Mouse (Mus musculus): Measurements from ENCODE around the gene Suclg2.
"Not testable (repeated sequence)": the region's sequence is repeated elsewhere in the genome, so short reads cannot be mapped to it uniquely, and the experiment has no call there.

The Suclg2 gene

DNA sequence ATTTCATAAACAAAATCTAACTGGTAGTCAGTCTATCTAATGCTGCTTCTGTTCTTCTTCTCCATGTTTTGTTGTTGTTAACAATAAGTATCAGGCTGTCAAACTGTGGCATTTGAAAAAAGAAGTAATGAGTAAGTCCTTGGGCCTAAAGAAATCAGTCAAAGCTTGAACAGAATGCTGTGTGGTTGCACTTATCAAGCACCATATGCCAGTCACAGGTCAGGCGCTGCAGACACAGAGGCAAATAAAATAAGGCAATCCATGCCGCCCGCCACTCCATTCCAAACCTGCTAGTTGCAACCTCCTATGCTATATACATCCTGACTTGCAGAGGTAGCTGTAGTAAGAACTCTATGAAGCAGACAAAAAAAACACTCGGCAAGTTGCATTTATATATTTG is 100.2 kb downstream of the Suclg2 start:
- no peak for DNase-seq

DNA sequence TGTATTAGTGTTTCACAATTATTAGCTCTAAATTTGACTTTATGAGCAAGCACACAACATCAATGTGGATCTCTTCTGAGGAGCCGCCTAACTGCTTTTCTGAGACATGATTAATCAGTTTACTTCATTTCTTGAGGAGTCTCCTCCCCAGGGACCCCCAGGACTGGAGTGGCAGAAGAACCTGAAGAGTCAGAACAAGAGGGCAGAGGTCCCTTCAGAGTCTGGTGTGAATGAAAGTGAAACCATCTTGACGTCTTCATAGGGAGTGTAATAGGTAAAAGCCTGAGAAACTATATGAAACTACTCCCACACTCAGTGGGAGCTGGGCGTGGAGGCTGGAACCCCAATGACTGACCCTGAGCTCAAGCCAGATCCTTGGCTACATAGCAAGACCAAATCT is 105.4 kb downstream of the Suclg2 start:
- no peak for DNase-seq

DNA sequence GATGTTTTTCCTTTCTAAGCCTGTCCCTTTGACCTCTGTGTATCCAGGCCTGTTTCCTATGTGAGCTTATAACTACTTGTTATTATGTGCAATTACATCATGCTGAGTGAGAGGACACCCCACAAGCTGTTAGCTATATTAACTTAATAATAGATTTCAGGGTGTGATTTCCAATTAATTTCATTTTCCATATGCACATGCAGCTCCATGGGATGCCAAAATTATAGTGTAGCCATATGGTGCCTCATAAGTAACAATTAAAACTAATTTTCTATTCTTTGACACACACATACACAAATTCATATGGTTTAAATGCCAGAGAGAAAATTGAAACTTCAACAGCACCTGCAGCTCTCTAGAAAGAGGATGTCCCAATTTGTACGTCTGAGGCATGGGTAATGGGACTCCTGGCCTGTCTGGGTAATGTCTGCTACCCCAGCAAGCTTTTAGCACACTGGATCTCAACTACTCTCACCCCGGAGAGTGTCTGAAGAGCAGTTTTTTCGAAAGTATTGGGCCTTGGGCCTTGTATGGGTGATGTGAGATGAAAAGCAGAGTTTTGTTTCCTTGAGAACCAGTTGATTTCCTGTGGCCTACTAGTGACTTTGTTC is 106.1 kb downstream of the Suclg2 start:
- DNase-seq = no peak

DNA sequence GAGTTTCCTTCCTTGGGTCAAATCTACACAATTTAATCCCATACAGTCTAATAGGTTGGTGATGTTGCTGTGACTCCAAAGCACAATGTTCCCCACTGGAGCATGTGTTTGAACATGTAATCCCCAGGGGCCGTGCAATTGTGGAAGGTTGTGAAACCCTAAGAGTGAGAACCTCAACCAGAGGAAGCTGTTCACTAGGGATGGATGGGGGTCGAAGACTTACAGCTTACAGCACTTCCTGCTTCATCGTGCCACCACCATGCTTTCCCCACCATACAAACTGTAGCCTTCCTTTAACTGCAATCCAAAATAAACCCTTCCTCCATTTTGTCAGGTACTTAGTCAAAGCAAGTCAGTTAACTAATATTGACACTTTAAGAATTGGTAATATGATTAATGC is 107.5 kb downstream of the Suclg2 start:
- no peak for DNase-seq

DNA sequence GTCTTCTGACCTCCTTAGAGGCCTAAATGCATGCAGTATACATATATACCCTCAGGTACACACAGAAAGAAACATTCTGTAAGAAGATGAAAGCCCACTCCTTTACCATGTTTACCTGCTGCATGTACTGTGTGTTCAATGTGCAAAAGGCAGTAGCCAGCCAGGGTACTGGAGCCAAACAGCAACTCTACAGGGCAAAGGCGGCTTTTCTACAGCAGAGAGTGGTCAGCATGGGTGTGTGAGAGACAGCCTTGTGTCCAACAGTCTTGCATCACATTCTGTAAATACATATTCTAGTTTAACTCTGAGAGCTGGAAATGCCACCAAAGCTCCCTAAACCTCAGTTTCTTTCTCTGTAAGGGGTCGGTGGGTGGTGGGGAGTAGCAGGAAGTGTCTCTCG is 110.5 kb downstream of the Suclg2 start:
- DNase-seq = no peak

DNA sequence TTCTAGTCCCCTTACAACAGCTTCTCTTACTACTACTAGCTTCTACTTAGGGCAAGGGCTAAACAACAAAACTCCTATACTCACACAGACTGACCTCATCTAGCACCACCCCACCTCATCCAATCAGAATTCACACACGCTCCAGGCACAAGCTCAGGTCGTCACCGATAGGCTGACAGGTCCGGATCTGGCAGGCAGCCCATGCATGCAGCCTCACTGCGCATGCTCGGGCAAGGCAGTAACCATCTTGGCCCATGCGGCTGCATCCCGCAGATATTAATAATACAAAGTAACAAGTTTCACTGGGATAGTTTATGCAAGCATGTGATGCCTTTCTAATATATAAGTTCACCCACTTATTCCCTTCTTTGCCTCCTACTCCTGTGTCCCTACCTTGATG is 117.9 kb downstream of the Suclg2 start:
- DNase-seq = not testable (repeated sequence)

DNA sequence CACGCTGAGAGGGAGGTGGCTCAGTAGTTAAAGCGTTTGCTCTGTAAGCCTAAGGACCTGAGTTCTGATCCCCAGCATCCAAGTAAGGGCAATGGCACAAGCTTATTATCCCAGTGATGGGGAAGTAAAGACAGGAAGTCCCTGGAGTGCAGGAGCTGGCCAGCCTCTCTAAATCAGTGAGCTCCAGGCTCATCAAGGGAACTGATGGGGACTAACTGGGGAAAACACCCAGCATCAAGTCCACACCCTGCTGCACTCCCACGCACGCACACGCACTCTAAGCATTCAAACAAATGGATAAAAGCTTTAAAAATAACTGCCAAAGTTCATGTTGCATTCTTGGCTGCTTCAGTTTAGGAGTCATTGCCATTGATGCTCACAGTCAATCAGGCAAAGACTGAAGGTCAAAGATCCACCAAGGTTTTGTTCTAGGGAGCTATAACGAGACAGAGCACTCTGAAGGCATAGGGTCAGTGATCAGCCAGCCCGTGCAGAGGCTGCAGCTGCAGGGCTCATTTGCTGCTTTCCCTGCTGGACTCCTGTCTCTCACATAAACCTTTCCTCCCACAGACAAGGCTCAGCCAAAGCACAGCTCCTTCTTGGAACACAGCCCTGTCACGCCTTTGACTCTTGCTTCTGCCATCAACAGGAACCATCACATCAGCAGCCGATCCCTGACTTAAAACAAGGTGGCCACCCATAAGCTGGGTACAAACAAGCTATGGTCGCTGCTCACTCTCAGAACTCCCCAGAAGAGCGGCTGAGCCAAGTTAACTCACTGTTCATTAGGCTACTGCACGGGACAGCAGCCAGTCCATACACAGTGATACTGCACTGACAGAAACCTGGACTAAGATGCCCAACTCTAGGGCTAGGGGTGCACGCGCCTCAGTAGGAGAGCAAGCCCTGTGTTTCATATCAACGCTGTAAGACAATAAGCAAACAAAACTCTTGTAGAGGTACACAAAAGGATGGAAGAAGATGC is 121.5 kb downstream of the Suclg2 start:
- peak; percentile 41 for DNase-seq

DNA sequence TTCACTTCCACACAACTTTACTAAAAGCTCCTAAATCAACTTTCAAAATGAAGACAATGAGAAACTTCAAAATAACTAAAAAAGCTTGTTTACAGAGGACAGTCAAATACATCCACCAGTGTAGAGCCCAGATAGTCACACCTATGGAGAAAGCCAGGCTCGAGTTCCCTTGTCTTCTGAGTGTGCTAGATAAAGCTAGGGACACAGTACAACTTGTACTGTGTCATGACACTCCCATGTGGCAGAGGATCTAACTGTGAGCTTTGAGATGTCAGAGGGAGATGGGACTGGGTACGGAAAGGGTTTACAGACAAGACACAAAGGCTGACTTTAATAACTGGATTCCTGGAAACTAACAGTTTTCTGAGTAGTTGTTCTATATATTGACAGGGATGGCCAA is 122.7 kb downstream of the Suclg2 start:
- DNase-seq = no peak

DNA sequence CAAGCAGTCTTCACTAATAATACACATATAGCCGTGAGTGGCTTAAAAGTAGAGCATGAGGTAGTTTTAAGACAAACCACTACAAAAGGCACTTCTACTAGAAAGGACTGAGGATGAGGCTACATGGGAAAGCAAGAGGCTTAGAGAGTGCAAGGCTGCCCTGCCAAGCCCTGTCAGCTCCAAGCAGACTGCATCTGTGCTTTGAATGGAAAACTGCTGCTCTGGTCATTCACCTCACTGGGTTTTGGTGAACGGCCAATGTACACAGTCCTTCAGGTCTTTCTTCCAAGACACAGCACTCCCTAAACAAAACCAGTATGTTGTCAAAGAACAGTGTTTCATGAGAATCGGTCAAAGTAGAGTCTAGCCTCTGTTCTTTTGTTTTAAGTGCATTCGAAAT is 124.4 kb downstream of the Suclg2 start:
- peak; percentile 30 for DNase-seq

DNA sequence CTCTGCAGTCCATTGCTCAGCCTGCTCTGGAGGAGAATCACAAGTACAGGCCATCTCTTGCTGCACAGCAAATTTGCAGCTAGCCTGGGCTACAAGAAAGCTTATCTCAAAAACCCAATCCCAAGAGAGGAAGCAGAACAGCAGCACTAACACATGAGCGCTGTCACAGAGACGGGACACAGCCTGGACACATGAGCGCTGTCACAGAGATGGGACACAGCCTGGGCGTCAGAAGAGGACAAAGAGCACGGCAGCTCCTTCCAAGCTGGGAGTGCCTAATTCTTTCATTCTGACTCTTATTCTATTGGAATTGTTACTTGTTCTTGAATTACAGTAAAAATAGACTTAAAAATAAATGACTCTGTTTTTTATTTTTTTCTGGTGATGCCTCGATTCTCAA is 126.2 kb downstream of the Suclg2 start:
- DNase-seq = no peak

DNA sequence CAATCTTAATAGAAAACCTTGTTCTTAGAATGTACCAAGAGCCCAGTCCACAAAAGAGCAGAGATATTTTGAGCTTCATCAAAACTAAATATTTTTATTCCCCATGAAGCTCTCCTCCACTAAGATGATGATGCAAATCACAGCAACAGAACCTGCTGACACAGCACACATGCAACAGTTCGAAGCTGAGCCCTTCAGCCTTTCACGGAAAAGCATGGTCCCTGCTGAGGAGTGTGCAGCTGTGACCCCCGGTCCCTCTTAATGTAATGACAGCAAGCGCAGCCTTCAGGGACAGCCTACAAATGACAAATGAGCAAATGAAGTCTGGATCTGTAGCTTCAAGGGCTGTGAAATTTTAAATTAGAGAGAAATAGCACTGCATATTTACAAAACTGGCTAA is 128.1 kb downstream of the Suclg2 start:
- no peak for DNase-seq

DNA sequence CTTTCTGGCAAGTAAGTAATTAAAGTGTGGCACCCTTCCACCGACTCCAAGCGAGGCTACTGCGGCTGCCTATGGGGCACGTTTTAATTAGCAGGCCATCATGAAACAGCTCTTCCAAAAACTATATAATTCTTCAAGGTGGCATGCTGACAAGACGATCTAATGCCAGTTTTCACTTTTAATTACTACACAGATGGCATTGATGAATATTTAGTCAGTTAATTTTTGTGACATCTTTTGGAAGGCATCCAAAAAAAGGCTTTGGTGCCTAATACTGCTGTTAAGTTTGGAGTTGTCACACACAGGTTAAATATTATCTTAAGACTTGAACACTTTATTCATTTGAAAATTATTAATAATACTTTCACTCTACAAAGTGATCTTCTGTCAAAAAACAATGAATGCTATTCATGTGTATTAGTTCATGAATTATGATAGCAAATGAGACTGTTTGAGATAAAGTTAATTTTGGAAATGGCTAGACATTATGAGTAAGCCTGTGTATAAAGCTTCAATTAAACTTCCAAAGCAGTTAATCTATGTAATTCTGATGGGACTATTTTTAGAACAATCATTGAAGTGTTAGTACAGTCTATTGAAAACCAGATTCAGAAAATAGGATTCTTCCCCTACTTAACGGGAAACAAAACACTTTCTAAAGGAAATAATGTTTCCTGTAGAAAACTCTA is 131.3 kb downstream of the Suclg2 start:
- no peak for DNase-seq

DNA sequence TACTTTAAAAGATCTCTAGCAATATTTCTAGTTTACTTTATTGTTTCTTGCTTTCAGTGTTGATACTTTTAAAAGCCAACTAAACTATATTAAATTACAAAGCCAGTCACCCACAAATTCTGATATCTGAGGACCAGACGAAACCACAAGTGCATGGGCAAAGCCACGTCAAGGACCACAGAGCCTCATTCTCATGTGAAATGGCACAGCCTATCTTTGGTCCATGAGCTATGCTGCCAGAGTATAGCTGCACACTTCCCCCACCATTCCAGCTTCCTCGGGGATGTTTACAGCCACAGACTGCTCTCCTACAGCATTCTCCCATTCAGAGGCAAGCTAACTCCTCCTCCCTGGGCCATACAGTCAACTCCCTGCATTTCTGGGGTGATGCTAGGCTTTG is 136.7 kb downstream of the Suclg2 start:
- no peak for DNase-seq

DNA sequence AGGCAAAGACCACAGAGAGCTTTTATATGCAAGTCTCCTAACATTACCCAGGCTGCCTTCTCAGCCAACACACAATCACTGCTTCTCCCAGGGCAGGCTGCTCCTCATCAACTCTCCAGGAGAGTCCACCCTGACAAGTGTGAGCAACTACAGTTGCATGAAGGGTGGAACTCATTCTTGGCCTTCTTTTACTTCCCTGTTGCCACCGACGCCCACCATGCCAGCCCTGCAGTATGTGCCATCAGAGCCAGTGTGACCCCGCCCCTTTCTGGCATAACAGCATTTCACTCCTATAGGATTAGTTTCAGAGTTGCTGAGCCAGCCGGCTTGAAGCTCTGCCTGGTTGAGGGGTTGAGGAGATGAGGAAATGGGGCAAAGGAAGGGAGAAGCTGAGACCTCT is 138.8 kb downstream of the Suclg2 start:
- no peak for DNase-seq

DNA sequence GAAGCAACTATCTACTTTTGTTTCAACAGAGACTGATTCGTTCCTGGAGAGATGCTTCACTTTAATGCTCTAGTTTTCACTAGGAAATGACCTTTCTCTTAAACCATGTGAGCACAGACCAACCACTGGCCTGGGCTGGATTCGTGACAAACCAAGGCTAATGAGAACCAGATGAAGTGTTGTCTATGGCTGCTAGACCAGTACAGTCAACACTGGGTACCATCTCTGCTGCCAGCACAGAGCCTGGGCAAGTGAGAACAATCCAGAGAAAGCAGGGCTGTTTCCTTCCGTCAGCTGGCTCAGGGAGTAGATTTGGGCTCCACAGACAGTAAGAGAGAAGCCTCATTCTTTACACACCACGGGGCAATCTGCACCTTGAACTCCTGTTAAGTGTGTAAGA is 143.1 kb downstream of the Suclg2 start:
- no peak for DNase-seq

DNA sequence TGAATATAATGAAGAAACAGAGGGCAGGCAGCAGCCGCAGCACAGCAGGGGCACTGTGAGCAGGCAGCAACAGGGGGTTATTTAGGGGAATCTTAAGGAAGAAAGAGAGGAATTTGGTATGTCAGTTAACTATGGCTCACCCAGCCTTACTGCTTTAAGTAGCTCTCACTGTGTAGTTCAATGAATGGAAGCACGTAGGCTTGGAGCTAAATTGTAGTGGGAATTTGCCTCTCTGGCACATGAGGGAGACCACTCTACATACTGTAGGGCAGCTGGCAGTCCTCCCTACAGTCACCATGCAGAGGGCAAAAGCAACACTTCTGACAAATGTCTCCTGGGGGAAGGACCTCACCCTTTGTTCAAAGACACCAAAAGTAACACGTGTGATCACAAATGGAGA is 143.7 kb downstream of the Suclg2 start:
- DNase-seq = no peak

DNA sequence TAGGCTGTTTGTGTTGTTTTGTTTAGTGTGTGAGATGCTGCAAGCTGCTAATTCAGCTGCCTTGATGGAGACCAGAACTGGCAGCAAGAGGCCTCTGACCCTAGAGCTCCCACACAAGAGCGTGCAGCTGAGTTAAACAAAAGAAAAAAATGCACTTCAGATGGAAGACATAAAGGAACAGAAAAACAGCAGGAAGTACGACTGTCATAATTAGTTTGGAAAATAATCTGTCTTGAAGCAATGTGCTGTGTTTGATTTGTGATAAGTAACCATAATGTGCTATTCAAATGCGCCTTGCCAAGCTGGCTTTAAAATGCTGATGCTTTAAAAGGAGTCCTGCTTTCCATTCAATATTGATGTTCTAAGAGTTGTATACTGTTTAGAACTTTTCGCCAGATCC is 144.2 kb downstream of the Suclg2 start:
- DNase-seq = no peak

DNA sequence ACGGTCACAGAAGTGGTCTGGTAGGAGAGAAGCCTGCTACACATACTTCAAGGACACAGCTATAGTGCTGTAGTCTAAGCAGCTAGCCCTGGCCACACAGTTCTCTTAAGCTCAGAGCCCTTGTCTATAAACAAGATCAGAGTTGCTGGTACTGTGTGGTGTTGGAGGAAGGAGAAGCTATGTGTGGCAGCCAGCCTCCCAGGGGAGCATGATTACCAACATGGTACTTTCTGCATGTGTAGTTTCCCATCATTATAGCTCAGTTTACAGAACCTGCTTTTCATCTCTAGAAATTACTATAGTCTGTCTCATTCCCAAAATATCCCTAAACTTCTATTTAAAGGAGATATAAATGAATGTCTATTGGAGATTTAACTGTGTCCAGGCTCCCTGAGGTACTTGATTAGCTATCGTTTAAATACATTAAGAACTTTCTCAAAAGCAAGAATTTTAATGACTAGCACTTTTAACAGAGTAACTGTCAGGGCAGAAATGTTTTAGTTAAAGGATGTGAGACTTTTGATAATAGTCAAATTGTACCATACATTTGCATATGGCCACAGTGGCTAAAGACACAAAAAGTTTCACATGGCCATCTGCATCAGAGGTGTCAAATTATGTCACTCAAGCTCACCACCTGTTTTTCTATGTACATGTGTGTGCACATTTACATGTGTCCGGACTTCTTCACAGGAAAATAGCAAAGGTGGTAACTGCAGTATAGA is 145.4 kb downstream of the Suclg2 start:
- DNase-seq = no peak

DNA sequence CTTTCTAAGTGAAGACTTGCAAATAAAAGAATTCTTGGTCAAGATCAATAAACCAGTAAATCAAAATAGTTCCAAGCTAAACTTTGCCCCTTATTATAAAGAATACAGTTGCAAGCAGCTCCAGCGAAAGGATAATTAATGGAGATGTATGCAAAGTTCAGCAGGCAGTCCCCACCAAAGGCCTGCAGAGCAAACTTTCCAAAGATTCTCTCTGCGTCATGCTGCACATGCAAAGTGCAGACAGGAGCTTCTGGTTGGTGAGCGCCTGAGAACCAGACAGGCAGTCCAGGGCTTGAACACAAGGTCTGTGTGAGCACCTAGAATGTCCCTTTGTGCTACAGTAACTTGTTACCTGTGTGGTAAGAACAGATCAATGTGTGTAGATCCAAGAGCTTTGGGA is 147.0 kb downstream of the Suclg2 start:
- DNase-seq = no peak

DNA sequence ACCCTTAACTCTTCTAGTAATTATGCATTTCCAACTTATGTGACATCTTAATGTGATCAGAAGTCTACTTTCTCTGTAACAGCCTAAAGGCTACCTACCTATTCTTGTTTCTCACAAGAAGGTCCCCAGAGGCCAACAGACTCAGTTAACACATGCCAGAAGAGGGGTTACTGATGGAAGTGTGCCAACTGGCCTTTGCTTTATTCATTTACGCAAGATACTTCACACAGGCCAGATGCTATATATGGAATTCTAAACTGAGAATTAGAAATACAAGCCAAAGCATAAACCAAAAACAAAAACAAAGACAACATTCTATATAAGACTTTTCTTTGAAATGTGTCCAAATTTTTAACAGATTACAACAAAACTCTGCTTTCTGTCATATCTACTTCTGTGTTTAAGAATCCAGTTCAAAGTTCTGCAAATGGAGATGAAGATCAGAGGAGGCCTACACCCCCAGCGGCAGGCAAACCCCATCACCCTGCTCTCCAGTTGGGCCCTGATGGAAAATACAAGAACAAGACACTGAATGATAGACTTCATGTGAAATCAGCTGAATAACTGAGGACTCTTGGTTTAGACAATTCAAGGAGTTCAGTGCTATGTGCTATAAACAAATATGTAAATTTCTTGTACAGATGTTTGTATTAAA is 155.1 kb downstream of the Suclg2 start:
- no peak for DNase-seq

DNA sequence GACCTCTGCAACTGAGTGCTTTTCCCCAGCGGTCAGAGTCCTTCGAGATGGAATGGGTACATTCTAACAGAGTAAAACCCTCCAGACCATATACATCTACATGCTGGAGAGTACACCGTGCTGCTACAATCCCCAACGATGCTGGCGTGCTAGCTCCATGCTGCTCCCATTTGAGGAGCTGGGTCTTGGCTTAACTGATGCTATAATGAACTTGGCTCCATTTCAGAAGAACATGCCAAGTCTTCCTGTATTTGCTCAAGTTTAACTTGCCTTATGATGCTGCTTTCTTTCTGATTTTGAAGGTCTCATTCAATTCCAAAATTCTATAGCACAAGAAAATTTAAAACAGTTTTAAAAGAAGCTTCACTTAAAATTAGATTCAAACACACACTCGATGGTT is 162.3 kb downstream of the Suclg2 start:
- DNase-seq = no peak

DNA sequence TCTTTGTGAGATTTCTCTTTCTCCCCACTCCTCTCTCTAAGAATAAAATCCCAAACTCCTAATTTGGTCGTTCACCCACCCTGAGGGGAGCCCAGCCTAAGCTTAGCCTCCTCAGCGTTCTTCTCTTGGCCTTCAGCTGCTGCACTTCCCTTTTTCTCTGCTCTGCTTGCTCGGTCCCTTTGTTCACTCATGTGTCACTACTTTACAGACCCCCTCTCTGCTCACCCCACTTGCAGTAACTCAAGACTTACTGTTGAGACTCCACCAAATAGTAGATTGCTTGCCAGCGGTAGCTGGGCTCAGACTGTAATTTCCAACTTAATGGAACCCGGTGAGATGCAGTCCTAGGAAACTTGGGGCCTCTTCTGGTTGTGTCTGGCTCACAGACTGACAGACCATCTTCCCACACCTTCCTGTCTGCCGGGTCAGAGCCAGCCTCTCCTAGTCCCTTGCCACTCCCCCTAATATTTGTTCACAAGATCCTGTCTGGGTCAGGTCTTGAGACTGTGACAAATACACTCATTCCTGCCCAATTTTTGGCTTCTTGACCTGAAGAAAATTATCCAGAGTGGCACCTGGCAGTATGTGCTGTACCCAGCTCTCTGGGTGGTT is 166.2 kb downstream of the Suclg2 start:
- no peak for DNase-seq
